Mouse (Mus musculus) heart, embryonic 12.5 days (tissue): ENCODE data around the gene Tm4sf5. TPM values are rescaled to one million over a fixed set of nuclear protein-coding genes. Genes with fewer than 3 reads are reported as not detected.

Experiments
- ATAC-seq: fragments of 200-750 bp; cut with Nextera tagmentation; 2 replicates; pipeline ENCODE4 v1.8.0; 2017; ENCODE audit warnings: moderate TSS enrichment, moderate library complexity; ENCODE audit not compliant: insufficient number of reproducible peaks, low FRiP score
- H3K27ac ChIP-seq: fragments of 300-500 bp; sonication (generic); 2 replicates; pipeline ENCODE4 v1.5.1; 2016; ENCODE audit warnings: mild to moderate bottlenecking, moderate library complexity; ENCODE audit not compliant: poor library complexity, severe bottlenecking
- H3K27me3 ChIP-seq: fragments of 300-500 bp; sonication (generic); replicated peaks from 2 replicates; pipeline ENCODE4 v1.6.1; 2016; ENCODE audit warnings: mild to moderate bottlenecking, moderate library complexity
- H3K36me3 ChIP-seq: fragments of 300-500 bp; sonication (generic); 2 replicates; pipeline ENCODE4 v1.6.1; 2016; ENCODE audit warnings: mild to moderate bottlenecking, moderate library complexity
- H3K4me1 ChIP-seq: fragments of 300-500 bp; sonication (generic); replicated peaks from 2 replicates; pipeline ENCODE4 v1.6.1; 2016; ENCODE audit warnings: mild to moderate bottlenecking
- H3K4me2 ChIP-seq: fragments of 300-500 bp; sonication (generic); 2 replicates; pipeline ENCODE4 v1.6.1; 2016; ENCODE audit warnings: mild to moderate bottlenecking, moderate library complexity
- H3K4me3 ChIP-seq: fragments of 300-500 bp; sonication (generic); 2 replicates; pipeline ENCODE4 v1.5.1; 2016; ENCODE audit warnings: mild to moderate bottlenecking
- H3K9ac ChIP-seq: fragments of 300-500 bp; sonication (generic); 2 replicates; pipeline ENCODE4 v1.6.1; 2016; ENCODE audit warnings: mild to moderate bottlenecking, moderate library complexity
- H3K9me3 ChIP-seq: fragments of 300-500 bp; sonication (generic); replicated peaks from 2 replicates; pipeline ENCODE4 v1.6.1; 2016; ENCODE audit warnings: mild to moderate bottlenecking, moderate library complexity
- WGBS: fragments of 180-500 bp; shearing (Covaris S2); methylation state at CpG from one replicate; pipeline ENCODE4 v1.1.7; 2016; 5-methylcytosine and 5-hydroxymethylcytosine counted together
- polyA plus RNA-seq: library from polyadenylated mRNA; unstranded; fragments of >200 nt; fragmentation: Nextera tagmentation; extraction: Ambion mirVana; gene quantifications from 2 replicates; pipeline ENCODE4 v1.2.1, GENCODE M21; 2016

Tm4sf5 gene
- polyA plus RNA-seq, 1 experiment from 2014 or later = 9.7 TPM

- WGBS = 56% methylated on average over 12 of the region's 12 CpGs
- no peak overlapping the region for H3K27ac ChIP-seq
- H3K9ac ChIP-seq = no peak overlapping the region
- H3K4me2 ChIP-seq = no peak overlapping the region
- H3K27me3 ChIP-seq = no peaks in the 10 kb centered on the region
- no peaks in the 10 kb centered on the region for H3K9me3 ChIP-seq
- no peak for ATAC-seq
- no peak overlapping the region for H3K4me3 ChIP-seq
- no peaks in the 10 kb centered on the region for H3K36me3 ChIP-seq
- peaks cover 4% of the 10 kb centered on the region; the same call in 1 of the 2 replicates for H3K4me1 ChIP-seq
Observed at GRCm38 (mm10) chr11:70474872-70475534, 30.0 kb upstream of the Tm4sf5 start.

DNA sequence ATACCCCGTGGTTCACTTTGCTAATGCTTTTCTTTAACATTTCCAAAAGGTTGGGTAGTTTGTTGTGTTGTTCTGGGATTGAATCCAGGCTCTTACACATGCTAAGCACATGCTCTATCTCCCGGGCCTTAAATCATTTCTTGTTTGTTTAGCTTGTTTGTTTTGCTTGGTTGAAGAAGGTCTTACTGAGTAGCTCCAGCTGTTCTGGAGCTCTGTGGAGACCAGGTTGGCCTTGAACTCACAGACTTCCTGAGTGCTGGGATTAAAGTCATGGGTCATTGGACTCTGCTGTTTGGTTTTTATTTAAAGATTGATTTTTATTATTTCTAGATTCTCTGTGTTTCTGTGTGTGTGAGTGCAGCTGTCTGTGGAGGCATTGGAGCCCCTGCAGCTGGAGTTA is 19.5 kb upstream of the Tm4sf5 start:
- H3K9ac ChIP-seq = no peak overlapping the region
- H3K27me3 ChIP-seq = no peaks in the 10 kb centered on the region
- H3K36me3 ChIP-seq = no peaks in the 10 kb centered on the region
- H3K4me3 ChIP-seq = no peak overlapping the region
- WGBS = 47% methylated on average over 2 of the region's 2 CpGs
- H3K4me2 ChIP-seq = no peak overlapping the region
- no peak for ATAC-seq
- no peaks in the 10 kb centered on the region for H3K4me1 ChIP-seq
- H3K9me3 ChIP-seq = no peaks in the 10 kb centered on the region
- no peak overlapping the region for H3K27ac ChIP-seq

DNA sequence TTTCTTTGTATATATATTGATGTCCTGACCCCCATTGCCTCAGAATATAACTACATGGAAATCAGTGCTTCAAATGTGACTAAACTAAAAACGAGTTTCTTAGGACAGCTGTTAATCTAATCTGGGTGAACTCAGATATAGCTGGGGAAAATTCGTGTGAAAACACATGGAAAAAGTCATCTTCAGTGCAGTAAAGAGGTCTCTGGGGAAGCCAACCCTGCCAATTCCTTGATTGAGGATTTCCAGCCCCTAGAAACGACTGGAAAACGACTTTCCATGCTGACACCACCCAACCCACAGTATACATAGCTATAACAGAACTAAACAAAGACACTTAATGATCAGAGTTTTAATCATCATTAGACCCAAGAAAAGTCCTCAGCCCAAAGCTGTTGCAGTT is 17.2 kb upstream of the Tm4sf5 start:
- Histone ChIP-seq H3K36me3 (no peaks in the 10 kb centered on the region), H3K4me2 (no peak overlapping the region), H3K27me3 (no peaks in the 10 kb centered on the region), H3K9ac (no peak overlapping the region), H3K4me3 (no peak overlapping the region), H3K27ac (no peak overlapping the region), H3K9me3 (no peaks in the 10 kb centered on the region), H3K4me1 (no peaks in the 10 kb centered on the region)
- WGBS = 25% methylated on average over 4 of the region's 4 CpGs
- ATAC-seq = no peak

GRCm38 (mm10) chr11:70489138-70489537 is 15.9 kb upstream of the Tm4sf5 start:
- Histone ChIP-seq H3K4me3 (no peak overlapping the region), H3K27ac (no peak overlapping the region), H3K9ac (no peak overlapping the region), H3K27me3 (no peaks in the 10 kb centered on the region), H3K36me3 (no peaks in the 10 kb centered on the region), H3K9me3 (no peaks in the 10 kb centered on the region), H3K4me2 (no peak overlapping the region), H3K4me1 (no peaks in the 10 kb centered on the region)
- WGBS = 84% methylated on average over 3 of the region's 3 CpGs
- ATAC-seq = no peak

GRCm38 (mm10) chr11:70489684-70490083 is 15.4 kb upstream of the Tm4sf5 start:
- H3K9ac ChIP-seq = no peak overlapping the region
- no peak overlapping the region for H3K4me3 ChIP-seq
- no peaks in the 10 kb centered on the region for H3K9me3 ChIP-seq
- no peak overlapping the region for H3K4me2 ChIP-seq
- no peak for ATAC-seq
- 83% methylated on average over 6 of the region's 6 CpGs for WGBS
- H3K4me1 ChIP-seq = no peaks in the 10 kb centered on the region
- no peak overlapping the region for H3K27ac ChIP-seq
- H3K27me3 ChIP-seq = no peaks in the 10 kb centered on the region
- no peaks in the 10 kb centered on the region for H3K36me3 ChIP-seq

DNA sequence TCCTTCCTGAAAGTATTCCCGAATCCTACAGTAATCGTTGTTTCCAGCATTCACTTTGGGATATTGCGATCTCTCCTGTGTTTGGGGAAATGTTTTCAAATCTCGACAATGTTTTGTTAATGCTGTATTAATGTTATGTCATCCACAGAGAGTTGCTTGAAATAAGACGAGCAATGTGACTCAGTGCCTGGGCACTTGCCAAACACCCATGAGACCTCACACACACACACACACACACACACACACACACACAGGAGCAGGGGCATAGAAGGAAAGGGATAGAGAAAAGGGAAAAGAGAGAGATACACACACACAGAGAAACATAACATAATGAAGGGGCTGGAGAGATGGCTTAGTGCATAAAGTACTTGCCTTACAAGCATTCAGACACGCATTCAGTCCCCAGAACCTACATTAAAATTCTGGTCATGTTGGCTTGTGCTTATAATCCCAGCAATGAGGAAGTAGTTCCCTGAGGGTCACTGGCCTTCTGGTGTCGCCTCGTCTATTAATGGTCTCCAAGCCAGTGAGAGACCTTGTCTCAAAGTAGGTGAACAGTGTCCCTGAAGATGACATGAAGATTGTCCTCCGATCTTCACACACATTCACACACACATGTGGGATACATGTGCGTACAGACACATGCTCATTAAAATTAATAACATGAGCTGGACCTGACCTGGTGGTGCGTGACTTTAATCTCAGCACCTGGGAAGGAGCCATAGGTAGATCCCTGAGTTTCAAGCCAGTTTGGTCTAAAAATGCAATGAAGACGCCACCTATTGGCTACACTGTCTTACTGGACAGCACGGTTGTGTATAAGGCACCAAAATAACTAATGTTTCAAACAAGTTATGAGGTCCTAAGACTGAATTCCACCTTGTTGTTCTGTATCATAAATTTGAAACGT is 5.2 kb upstream of the Tm4sf5 start:
- Histone ChIP-seq H3K36me3 (no peaks in the 10 kb centered on the region), H3K4me1 (no peaks in the 10 kb centered on the region), H3K4me2 (no peak overlapping the region), H3K4me3 (no peak overlapping the region), H3K27ac (no peak overlapping the region), H3K9ac (no peak overlapping the region), H3K9me3 (no peaks in the 10 kb centered on the region), H3K27me3 (peaks cover 4% of the 10 kb centered on the region; the same call in 1 of the 2 replicates)
- no peak for ATAC-seq
- WGBS = 67% methylated on average over 14 of the region's 14 CpGs

DNA sequence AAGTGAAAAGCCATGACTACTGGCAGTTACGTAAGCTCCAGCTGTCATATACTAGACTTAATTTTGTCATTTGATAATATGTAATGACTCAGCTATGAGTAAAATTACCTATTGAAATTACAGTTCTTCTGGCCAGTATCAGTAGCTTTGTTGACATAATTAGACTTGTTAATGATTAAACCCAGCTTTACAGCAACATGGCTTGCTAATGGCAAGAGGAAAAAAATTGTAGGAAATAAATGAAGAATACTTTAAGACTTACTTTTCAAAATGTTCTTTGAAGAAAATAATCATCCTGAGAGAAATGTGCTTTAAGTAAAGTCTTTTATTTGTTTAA is 4.6 kb upstream of the Tm4sf5 start:
- 0 out of 2 replicates have a peak, but pooled peaks cover 4% of the 10 kb centered on the region for H3K4me1 ChIP-seq

DNA sequence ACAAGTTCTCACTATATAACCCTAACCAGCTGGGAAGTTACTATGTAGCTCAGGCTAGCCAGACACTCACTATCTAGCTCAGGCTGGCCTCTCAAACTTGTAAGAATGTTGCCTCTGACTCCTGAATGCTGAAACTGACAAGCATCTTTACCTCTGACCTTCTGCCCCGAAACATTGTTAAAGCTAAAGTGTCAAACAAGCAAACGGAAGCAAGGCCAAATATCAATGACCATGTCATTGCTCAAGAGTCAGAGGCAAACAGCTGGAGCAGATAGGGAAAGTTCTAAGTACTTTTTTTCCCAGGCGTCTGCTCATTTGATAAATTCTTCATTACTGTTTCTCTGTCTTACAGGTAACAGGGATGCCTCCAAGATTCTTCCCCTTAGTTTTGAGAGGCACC is 3.0 kb upstream of the Tm4sf5 start:
- H3K27me3 ChIP-seq = peaks cover 8% of the 10 kb centered on the region; the same call in 1 of the 2 replicates
- no peak overlapping the region for H3K4me2 ChIP-seq
- no peak overlapping the region for H3K9ac ChIP-seq
- no peaks in the 10 kb centered on the region for H3K9me3 ChIP-seq
- 55% methylated on average over 3 of the region's 3 CpGs for WGBS
- H3K4me1 ChIP-seq = 0 out of 2 replicates have a peak, but pooled peaks cover 4% of the 10 kb centered on the region
- H3K36me3 ChIP-seq = no peaks in the 10 kb centered on the region
- H3K4me3 ChIP-seq = no peak overlapping the region
- no peak overlapping the region for H3K27ac ChIP-seq
- no peak for ATAC-seq

More for the DNA sequence above, 4.6 kb upstream of the Tm4sf5 start:
- ATAC-seq = no peak
- WGBS = 84% methylated on average over 1 of the region's 1 CpGs
- H3K9ac ChIP-seq = no peak overlapping the region
- H3K27ac ChIP-seq = no peak overlapping the region
- no peaks in the 10 kb centered on the region for H3K36me3 ChIP-seq
- H3K9me3 ChIP-seq = no peaks in the 10 kb centered on the region
- no peak overlapping the region for H3K4me2 ChIP-seq
- H3K27me3 ChIP-seq = peaks cover 7% of the 10 kb centered on the region; the same call in 1 of the 2 replicates
- H3K4me3 ChIP-seq = no peak overlapping the region

GRCm38 (mm10) chr11:70506385-70506784 is 1.3 kb downstream of the Tm4sf5 start:
- Histone ChIP-seq H3K27ac (no peak overlapping the region), H3K4me3 (no peak overlapping the region), H3K9me3 (no peaks in the 10 kb centered on the region), H3K4me2 (no peak overlapping the region; the same call in 1 of the 2 replicates), H3K4me1 (0 out of 2 replicates have a peak, but pooled peaks cover 4% of the 10 kb centered on the region), H3K9ac (no peak overlapping the region), H3K36me3 (no peaks in the 10 kb centered on the region), H3K27me3 (peaks cover 33% of the 10 kb centered on the region)
- ATAC-seq = no peak
- WGBS = 17% methylated on average over 4 of the region's 4 CpGs

GRCm38 (mm10) chr11:70506962-70507515 is 2.0 kb downstream of the Tm4sf5 start:
- Histone ChIP-seq H3K9me3 (no peaks in the 10 kb centered on the region), H3K27ac (no peak overlapping the region), H3K4me3 (no peak overlapping the region), H3K27me3 (peaks cover 33% of the 10 kb centered on the region), H3K9ac (no peak overlapping the region), H3K36me3 (no peaks in the 10 kb centered on the region), H3K4me1 (0 out of 2 replicates have a peak, but pooled peaks cover 4% of the 10 kb centered on the region), H3K4me2 (no peak overlapping the region)
- ATAC-seq = no peak
- 62% methylated on average over 7 of the region's 7 CpGs for WGBS
